Mouse (Mus musculus): ENCODE measurements around the gene Tmem204.
"Not testable (repeated sequence)": the region's sequence is repeated elsewhere in the genome, so short reads cannot be mapped to it uniquely, and the experiment has no call there.

Gene Tmem204

DNA sequence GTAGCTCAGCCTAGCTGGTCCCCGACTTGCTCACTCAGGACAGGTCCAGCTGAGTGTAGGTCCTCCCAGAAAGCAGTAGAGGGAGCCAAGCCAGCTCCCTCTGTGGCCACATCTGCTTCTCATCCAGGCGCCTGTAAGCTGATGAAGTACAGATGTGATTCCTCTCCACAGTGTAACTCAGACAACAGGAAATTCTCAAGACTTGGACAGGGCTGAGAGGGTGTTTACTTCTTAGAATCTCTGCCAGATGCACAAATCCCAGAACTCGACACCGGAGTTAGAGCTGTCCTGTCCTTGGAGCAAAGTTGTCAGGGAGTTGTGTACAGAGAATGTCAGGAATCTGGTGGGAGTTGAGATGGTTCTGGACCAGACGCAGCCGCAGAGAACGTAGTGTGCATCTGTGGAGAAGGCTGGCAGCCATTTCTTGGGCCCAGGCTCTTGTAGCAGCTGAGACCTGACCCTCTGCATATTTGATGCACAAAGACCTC is at the start of gene Tmem204:
Gene Tmem204, minus strand, starts transcription at position 148 of the 488 bp plus-strand sequence.
- in situ Hi-C loops (cut with MboI): no loop called here

DNA sequence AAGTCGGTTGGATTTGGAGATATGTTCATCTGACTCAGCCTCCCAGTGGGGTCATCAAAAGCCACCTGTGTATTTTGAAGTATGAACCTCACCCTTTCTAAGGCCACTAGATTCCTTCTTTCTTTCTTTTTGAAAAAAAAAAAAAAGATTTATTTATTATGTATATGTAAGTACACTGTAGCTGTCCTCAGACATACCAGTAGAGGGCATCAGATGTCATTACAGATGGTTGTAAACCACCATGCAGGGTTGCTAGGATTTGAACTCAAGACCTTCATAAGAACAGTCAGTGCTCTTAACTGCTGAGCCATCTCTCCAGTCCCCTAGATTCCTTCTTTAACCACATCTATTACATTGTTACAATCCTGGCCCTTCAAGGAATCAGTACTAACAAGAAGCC is 46.7 kb upstream of the Tmem204 start:
- in situ Hi-C loops (cut with MboI): no loop called here

DNA sequence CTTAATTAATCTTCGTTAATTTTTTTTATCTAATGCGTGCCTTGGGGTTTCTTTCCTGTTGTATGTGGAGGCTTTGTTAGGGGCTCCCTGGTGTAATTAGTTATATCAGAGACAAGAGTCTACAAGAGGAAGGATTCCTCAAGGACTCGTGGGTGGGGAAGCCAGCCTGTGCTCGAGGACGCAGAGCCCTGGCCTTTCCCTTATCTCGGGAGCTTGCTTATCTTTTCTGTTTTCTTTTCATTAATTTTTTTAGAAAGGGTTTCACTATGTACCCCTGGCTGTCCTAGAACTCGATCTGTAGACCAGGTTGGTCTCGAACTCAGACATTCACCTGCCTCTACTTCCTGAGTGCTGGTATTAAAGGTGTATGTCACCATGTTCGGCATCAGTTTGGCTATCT is 44.3 kb upstream of the Tmem204 start:
- in situ Hi-C loops (cut with MboI): no loop called here

DNA sequence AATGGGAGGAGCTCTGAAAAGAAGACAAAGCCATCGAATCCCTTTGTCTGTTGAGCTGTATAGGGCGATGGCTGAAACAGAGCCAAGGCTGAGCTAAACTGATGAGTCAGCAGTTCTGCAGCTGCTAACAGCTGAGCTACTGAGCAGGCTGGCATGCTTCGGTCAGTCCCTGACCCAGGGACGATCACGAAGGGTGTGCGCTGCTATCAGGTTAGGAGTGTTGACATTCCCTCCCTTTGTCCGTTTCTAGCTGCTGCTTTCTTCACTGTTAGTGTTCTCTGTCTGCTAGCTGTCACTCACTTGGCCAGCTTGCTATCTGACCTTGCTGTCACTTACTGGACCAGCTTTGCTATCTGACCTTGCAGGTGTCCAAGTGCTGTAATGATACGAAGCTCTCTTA is 43.7 kb upstream of the Tmem204 start:
- in situ Hi-C loops (cut with MboI): no loop called here

DNA sequence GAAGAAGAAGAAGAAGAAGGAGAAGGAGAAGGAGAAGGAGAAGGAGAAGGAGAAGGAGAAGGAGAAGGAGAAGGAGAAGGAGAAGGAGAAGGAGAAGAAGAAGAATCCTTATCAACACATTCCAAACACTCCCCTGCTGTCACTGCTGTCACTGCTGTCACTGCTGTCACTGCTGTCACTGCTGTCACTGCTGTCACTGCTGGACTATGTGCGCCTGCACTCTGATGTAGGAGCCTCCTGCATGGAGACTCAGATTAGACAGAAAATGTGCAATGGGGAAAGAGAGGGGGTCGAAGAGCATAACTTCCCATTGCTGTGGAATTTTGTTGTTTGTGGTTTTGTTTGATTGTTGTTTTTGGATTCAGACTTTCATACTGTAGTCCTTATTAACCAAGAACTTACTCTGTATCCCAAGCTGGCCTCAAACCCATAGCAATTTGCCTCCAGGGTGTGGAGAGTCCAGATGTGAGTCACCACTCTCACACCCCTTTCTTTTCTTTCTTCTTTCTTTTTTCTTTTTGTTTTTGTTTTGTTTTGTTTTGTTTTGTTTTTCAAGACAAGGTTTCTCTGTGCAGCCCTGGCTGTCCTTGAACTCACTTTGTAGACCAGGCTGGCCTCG is 42.2 kb upstream of the Tmem204 start:
- in situ Hi-C loops (cut with MboI): not testable (repeated sequence)

DNA sequence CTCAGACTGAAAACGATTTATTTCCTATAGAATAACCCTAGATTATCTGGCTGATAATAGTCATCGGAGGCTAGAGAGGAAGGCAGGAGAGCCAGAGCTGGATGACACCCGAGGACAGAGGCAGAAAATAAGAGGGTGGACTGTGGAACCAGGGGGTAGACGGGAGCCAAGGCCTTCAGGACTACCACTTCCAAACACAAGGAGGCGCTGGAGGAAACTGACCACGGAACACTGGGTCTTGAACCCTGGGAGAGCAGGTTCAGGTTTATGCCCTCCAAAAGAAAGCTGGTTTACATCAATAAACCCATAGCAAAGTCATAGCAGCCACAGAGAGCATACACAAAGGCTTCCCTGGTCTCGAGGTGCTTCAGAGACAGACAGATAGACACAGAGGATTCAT is 40.6 kb upstream of the Tmem204 start:
- in situ Hi-C loops (cut with MboI): loop anchor here (5.0 kb wide), 1 partner anchor 148 kb away; the partner anchor contains the start of gene Ube2i

DNA sequence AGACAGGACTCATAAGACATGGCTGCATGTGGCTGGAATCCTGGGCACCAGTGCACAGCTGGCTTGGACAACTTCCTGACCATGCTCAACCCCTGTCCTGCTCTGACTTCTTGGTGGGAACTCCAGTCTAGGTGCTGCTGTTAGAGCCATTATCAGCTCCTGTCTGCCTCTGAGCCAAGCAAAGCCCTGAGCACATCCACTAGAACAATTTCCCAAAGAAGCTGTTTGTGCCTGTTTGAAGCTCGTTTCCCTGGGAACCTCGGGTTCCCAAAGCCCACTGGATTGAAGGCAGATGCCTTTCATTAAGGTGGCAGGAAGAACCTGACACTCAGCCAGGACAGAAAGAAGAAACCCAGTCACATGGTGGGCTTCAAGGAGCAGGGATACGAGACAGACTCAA is 37.0 kb upstream of the Tmem204 start, which contains the start of gene Ptx4:
Gene Ptx4, plus strand, starts transcription at position 355 of the 400 bp plus-strand sequence.
- in situ Hi-C loops (cut with MboI): loop anchor here (5.0 kb wide), 1 partner anchor 152 kb away; the partner anchor contains the start of gene Ube2i

DNA sequence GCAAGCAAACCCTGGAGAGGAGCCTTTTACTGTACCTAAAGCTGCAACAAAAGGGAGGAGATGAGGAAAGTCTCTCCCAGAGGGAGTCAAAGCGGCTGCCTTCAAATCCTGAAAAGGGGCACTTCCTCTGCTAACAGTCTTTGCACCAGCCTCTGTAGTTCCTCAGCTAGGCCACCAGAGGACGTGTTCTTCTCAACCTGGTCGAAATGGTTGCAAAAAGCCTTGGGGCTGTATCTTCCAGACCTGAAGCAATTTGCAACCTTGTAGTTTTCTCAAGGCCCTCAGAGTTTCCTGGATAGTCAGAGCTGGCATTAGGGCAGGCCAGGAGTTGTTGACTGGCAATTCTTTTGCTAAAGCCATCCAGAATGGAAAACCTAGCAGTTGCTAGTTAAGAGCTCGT is 33.9 kb upstream of the Tmem204 start:
- in situ Hi-C loops (cut with MboI): no loop called here

DNA sequence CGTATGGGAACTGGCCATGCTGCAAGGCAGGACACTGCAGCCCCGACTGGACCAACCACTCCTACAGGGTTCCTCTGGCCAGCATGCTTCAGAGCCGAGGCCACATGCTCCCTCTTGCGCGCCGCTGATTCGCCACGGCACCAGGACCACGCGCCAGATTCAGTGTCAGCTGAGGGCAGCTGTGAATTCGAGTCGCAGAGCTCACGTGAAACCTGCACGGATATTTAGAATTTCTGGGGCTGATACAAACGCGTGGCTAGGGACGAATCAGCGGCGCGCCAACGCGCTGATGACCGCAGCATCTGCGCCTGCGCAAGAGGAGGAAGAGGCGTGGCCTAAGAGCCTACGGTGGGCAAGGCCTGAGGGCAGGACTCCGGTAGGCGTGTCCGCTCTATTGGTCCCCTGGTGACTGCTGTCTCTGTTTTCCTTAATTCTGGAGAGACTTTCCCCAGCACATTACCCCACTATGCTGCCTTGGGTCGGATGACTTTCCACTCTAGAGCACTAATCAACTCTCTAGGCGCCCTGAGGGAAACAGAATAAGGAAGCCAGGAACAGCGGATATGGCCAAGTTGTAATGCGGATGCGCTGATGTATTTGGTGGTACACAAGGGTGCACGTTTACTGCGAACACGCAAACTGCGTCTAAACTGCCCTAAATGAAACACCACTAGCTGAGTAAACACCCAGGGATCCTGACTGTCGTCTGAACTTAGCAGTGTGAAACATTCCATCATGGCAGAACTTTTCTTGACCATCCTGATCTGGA is 32.5 kb upstream of the Tmem204 start, which contains the start of gene Telo2:
Gene Telo2, minus strand, starts transcription at position 304 of the 769 bp plus-strand sequence.
- in situ Hi-C loops (cut with MboI): no loop called here

DNA sequence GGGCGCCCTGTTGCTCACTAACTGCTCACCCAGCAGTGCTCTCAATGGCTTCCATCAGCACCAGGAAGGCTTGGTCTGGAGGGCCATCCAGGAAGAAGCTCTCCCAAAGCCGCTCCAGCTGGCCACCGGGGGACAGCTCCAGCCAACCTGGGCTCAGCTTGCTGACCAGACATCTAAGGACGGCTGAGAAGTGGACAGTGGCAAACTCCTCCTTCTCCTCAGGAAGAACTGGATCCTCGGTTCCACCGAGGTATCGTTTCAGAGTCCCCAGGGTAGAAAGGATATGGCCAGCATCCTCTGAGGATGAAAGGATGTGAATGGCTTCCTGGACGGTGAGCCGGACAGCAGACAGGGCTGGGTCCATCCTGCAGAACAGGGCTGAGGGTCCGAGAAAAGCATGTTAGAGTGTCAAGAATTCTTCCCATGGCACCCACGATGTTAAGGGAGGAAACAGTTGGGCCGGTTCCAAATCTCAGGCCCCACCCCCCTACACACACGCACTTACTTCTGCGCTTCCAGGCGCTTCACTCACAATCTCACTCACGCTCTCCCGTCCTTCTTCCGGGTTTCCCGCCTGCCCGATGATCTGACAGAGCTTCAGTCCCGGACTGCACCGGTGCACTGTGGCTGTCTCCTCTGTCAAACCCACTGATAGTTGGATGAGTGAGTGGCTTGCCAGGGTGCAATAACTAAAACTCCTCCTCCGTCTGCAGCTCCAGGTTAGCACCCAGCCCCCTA is 31.7 kb upstream of the Tmem204 start:
- in situ Hi-C loops (cut with MboI): no loop called here

DNA sequence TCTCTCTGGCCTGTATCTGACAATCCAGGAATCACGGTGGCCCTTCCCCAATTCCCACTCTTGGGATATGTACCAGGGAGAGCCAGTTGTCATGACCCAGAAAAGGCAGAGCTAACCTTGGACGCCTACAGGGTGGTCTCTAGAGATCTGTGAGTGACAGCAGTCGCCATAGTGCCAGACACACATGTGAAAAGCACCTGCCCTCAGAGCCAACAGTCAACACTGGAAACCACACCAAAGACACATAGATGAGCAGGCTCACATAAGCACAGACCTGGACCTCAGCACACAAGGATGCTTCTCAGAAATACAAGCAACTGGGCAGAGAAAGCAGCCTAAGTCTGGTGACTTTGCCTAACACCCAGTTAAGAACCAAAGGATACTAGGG is 29.0 kb upstream of the Tmem204 start:
- in situ Hi-C loops (cut with MboI): no loop called here

DNA sequence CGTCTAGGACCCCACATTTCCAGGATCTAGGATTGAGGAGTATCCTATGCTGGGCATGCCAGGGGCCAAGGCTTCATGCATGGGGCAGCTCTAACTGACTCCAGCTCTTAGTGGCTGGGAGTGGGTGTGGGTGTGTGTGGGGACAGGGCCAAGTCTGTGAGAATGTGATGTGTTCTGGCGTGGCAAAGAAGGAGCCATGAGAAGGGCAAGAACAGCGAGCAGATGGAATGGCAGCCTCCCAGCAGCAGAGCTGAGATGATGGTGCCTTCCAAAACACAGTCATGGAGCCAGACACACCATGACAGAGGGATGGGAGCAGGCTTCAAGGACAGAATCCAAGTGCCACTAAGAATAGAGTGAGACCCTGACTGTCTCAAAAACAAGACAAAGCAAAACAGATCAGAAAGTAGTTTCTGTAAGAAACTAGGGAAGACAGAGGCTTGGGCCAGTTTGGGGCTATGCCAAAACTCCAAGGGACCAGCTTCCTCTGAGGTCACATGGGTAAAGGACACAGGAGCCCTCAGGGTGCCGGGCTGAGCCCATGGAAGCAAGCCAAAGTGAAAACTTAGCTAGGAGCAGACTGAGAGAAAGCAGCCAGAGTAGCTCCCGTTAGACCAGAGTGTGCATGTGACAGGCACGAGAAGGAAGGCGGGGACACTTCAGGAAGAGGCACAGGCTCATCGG is 28.5 kb upstream of the Tmem204 start:
- in situ Hi-C loops (cut with MboI): no loop called here

DNA sequence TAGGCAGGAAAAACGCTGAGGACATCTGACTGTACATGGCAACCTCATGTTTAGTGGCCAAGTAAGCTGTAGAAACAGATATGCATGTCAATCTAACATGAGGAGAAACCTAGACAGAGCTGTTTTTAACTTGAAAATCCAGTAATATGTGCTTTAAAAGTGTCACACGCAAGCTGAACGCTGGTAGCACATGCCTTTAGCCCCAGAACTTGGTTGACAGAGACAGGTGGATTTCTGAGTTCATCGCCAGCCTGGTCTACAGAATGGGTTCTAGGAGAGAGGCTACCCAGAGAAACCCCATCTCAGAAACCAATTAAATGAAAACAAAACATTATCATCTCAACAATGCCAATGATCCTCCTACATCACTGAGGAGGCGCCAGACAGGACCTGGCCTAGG is 27.8 kb upstream of the Tmem204 start:
- in situ Hi-C loops (cut with MboI): no loop called here

DNA sequence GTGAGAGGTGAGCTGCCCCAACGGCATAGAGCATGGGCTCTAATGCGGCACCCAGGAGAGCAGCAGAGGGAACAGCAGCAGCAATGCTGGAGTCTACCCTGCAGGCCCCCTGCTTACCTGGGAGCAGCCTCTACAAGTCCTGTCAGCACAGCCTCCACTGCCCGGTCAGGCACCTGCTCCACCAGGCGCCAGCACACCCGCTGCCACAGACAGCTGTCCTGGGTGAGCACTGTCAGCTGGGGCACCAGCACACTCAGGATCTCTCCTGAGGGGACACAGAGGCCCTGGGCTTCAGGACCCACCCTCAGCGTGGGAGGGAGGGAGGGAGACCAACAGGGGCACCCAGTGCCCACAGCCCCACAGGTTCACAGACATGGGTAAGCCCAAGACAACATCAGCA is 27.2 kb upstream of the Tmem204 start:
- in situ Hi-C loops (cut with MboI): no loop called here

DNA sequence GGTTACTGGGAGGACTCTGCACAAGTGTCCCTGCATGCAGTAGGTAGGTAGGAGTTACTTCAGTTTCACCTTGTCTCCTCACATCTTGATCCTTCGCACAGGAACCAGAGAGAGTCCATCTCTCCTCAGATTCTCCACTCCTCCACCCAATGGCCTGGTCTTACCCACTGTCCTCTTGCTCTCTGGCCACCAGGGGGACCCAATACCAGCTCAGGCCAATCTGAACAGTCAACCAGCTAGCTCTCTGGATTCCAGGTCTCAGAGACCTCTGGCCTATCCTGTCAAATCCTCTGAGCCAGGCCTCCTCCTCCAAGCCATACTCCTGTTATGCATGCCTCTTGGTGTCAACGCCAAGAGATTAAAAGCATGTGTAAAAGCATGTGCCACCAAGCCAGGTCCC is 26.2 kb upstream of the Tmem204 start:
- in situ Hi-C loops (cut with MboI): no loop called here

DNA sequence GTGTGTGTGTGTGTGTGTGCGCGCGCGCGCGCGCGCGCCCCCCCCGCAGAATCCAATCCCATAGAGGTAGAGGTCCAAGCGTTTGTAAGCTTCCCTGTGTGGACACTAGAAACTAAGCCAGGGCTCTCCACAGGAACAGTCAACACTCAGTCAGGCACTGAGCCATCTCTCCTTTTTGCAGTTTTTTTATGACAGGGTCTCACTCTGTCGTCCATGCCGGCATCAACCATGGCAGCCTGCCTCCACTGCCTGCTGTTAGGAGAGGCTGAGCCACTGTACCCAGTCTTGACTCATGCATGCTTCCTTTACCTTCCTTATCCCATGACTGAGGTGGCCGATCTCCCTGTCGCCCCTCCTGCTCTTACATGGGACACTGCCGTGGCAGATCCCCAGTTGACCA is 24.4 kb upstream of the Tmem204 start:
- in situ Hi-C loops (cut with MboI): no loop called here

DNA sequence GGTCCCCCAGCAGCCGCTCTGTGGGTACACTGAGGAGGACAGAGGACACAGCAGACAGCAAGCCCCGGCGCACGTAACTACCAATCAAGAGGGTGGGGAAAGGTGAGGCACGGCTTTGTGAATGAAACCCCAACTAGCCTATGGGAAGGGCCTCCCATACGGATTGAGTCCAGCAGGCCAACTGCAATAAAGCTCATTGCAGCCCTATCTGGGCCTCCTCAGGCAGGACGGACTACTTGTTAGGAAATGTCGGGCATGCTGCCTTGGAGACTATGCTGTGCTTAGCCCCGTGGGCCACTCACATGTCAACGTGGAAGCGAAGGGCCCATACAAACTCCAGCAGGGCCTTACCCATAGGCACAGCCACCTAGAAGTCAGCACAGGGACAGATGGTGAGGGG is 17.9 kb upstream of the Tmem204 start:
- in situ Hi-C loops (cut with MboI): no loop called here

DNA sequence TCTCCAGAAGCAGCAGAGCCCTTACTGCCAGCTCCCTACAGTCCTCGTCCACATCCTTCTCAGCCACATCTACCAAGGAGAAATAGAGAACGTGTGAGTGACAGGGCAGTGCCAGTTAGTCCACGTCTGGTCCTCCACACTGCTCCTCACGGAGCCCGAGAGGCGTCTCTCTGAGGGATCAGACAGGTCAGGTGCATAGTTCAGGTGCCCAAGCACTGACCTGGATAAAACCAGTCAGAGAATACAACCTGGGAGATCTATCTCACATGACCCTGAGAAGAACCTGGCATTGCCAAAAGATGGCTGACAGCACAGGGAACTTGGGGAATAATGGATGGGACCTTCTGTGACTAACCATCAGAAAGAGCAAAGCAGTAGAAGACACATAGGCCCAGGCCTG is 16.7 kb upstream of the Tmem204 start:
- in situ Hi-C loops (cut with MboI): no loop called here

DNA sequence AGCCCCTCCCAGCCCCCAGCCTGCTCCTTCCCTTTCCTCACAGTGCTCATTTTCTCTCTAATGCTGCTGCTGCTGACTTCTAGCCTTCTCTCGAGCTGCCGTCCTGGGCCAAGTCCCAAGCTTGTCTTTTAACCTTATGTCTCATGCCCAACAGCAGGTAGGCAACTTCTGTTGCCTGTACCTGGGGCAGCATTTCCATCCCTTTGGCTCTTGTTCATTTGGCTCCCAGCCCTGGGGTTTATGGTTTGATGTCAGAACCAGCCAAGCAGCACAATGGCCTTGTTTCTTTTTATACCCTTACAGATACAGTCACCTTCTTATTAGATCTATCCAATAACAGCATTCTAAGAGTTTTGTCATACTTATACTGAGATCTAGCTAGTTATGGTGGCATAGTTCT is 12.8 kb upstream of the Tmem204 start:
- in situ Hi-C loops (cut with MboI): no loop called here

DNA sequence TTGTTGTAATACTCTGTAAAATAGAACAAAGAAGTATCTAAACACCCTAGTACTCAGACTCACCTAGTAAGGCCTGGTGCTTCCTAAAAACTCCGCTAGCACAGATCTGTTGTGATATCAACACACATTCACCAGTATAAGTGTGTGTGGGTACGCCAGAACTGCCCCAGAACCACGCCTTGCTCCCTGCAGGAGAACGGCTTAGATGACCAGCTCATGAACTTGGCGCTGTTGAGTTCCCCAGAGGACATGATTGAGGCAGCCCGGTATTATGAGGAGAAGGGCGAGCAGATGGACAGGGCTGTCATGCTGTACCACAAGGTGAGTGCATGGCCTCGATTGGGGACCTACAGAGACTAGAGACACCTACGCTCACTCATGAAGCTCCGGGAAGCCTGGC is 7.1 kb upstream of the Tmem204 start:
- in situ Hi-C loops (cut with MboI): no loop called here

DNA sequence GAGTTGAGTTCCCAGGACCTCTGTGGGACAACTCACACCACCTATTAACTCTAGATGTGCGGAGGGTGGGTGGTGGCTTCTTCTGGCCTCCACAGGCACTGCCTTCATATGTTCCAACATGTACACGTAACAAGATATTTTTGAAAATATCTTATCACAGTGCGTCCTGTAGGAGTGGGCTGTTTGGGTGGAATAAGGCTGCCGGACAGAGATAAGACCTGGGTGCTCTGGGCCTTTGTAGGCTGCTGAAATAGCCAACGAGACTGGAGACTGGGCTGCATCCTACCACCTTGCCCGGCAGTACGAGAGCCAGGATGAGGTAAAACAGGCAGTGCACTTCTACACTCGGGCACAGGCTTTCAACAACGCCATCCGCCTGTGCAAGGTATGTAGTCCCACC is 5.8 kb upstream of the Tmem204 start:
- in situ Hi-C loops (cut with MboI): no loop called here

DNA sequence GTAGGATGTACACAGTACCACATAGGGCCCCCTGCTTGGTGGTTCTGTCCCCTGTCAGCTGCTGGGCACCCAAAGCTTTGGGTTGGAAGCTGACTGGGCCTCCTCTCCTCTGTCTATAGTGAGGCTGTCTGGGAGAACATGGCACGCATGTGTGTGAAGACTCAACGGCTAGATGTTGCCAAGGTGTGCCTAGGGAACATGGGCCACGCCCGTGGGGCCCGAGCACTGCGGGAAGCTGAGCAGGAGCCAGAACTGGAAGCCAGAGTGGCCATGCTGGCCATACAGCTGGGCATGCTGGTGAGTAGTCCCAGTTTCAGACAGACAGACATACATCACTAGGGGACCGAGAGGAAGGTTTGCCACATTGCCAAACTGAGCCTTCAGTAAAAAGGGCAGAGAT is 3.3 kb upstream of the Tmem204 start:
- in situ Hi-C loops (cut with MboI): no loop called here
